Mouse (Mus musculus) forebrain, embryonic 15.5 days (tissue): ENCODE measurements at regions not wholly inside any gene's neighbourhood (a gene's known extent, or its start where the extent isn't known, plus 50 kb on each side); places are given as distances from the start of the nearest gene placed in this dataset.
"Not testable (repeated sequence)": the region's sequence is repeated elsewhere in the genome, so short reads cannot be mapped to it uniquely, and the experiment has no call there.

Experiments used
- ATAC-seq: fragments of 200-750 bp; cut with Nextera tagmentation; replicated peaks from 2 replicates; pipeline ENCODE4 v1.8.0; 2017; ENCODE audit warnings: mild to moderate bottlenecking, moderate TSS enrichment, moderate library complexity
- H3K27ac ChIP-seq: fragments of 300-500 bp; sonication (generic); replicated peaks from 2 replicates; pipeline ENCODE4 v1.5.1; 2015; ENCODE audit warnings: mild to moderate bottlenecking, inconsistent platforms
- H3K27me3 ChIP-seq: fragments of 300-500 bp; sonication (generic); 2 replicates; pipeline ENCODE4 v1.6.1; 2015; ENCODE audit warnings: inconsistent platforms
- H3K36me3 ChIP-seq: fragments of 300-500 bp; sonication (generic); 2 replicates; pipeline ENCODE4 v1.6.1; 2015; ENCODE audit warnings: mild to moderate bottlenecking, inconsistent platforms
- H3K4me1 ChIP-seq: fragments of 300-500 bp; sonication (generic); 2 replicates; pipeline ENCODE4 v1.6.1; 2015; ENCODE audit warnings: inconsistent platforms
- H3K4me2 ChIP-seq: fragments of 300-500 bp; sonication (generic); replicated peaks from 2 replicates; pipeline ENCODE4 v1.6.1; 2015; ENCODE audit warnings: mild to moderate bottlenecking, inconsistent platforms
- H3K4me3 ChIP-seq: fragments of 300-500 bp; sonication (generic); 2 replicates; pipeline ENCODE4 v1.5.1; 2015; ENCODE audit warnings: mild to moderate bottlenecking, inconsistent platforms
- H3K9ac ChIP-seq: fragments of 300-500 bp; sonication (generic); replicated peaks from 2 replicates; pipeline ENCODE4 v1.6.1; 2015; ENCODE audit warnings: mild to moderate bottlenecking, inconsistent platforms
- H3K9me3 ChIP-seq: fragments of 300-500 bp; sonication (generic); 2 replicates; pipeline ENCODE4 v1.6.1; 2016; ENCODE audit warnings: inconsistent platforms
- WGBS: fragments of 180-500 bp; shearing (Covaris S2); methylation state at CpG from one replicate; pipeline ENCODE4 v1.1.7; 2015; ENCODE audit warnings: mixed read lengths; 5-methylcytosine and 5-hydroxymethylcytosine counted together

DNA sequence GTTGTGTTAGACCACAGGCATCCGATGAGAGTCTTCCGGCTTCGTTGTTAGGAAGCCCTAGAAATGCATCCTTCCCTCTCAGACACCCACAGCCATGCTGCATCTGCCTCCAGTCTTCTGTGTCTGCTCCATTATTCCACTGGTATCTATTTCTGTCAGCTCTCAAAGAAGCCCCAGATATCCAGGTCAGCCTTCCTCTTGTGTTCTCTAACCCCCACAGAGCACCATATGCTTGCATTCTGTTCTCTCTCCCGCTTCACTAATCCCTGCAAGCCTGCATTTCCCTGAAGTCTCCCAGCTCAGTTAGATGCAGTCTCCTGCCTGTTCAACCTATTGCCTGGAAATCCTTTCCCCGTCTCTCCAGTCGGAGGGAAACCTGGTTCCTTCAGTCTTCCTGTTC, 53.6 kb upstream of the Wdfy3 start:
- WGBS = 62% methylated on average over 6 of the region's 6 CpGs
- Histone ChIP-seq H3K9me3 (no peaks in the 10 kb centered on the region), H3K36me3 (no peaks in the 10 kb centered on the region), H3K4me1 (no peaks in the 10 kb centered on the region), H3K4me3 (no peak overlapping the region), H3K9ac (no peak overlapping the region), H3K27ac (no peak overlapping the region), H3K4me2 (no peak overlapping the region), H3K27me3 (no peaks in the 10 kb centered on the region)
- ATAC-seq = no peak

DNA sequence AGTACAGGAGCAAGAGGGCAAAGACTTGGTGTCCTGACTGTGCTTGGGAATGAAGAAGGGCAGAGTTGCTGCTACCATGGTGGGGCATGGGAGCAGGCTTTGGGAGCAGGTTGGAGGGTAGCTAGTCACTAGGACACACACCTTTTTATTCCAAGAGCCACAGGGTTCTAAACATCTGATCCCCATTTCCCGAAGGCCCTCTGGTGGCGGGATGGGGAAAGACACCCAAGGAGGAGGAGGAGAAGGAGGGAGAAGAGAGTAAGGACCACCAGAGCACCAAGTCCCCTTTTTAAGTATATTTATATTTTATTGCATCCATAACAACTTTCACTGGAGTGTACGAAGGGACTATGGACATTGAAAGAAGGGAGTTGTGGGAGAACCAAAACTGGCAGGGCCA, 57.0 kb upstream of the Wdfy3 start:
- Histone ChIP-seq H3K36me3 (no peaks in the 10 kb centered on the region), H3K4me3 (no peak overlapping the region), H3K9ac (no peak overlapping the region), H3K4me2 (no peak overlapping the region), H3K4me1 (no peaks in the 10 kb centered on the region), H3K27ac (no peak overlapping the region), H3K9me3 (no peaks in the 10 kb centered on the region), H3K27me3 (no peaks in the 10 kb centered on the region)
- 17% methylated on average over 3 of the region's 3 CpGs for WGBS
- ATAC-seq = no peak

DNA sequence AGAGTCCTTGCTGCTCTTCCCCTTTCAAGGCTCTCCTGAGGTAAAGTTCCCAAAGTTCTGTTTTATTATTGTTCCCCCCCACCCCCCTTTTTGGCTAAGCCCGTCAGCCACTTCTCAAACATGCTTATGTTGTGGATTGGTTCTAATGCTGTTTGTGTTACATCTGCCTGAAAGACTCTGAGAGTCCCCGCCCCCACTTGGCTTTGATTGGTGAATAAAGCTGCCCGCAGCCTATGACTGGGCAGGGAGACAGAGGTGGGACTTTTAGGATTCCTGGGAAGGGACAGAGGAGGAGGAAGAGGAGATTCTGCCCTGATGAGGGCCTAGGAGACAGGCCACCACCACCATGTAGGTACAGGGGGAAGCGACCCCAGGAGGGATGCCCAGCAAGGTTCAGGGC, 78.3 kb upstream of the Wdfy3 start:
- Histone ChIP-seq H3K9ac (no peak overlapping the region), H3K4me3 (no peak overlapping the region), H3K4me1 (no peaks in the 10 kb centered on the region), H3K27ac (no peak overlapping the region), H3K4me2 (no peak overlapping the region), H3K27me3 (no peaks in the 10 kb centered on the region), H3K36me3 (no peaks in the 10 kb centered on the region), H3K9me3 (no peaks in the 10 kb centered on the region)
- 84% methylated on average over 4 of the region's 4 CpGs for WGBS
- no peak for ATAC-seq

DNA sequence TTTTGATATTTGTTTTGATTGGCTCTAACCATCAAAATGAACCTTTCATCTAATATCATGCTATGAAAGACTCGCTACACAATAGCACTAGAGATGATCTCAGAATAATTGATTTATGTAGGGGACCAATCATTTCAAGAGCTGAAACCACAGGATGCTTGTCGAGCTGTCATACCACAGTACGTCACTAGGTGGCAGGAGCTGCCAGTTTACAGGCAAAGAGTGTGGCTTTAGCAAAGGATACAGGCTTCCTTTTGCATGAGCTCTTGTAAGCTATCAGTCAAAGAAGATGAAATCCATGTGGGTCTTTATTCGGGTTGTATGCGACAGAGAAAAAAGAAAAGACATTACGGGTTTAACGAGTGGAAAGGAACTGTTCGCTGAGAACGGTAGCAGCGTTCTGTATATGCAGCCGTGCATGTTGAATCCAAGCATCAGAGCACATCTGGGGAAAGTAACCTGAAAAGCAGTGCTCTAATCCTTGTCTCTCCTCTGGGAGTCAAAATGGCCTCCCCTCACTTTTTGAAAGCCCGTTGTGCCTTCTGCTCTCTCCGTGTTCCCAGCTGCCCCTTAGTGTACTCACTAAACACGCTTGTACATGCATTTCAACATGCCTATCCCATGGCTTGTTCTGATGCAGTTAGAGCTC, 79.9 kb upstream of the Wdfy3 start:
- Histone ChIP-seq H3K27ac (no peak overlapping the region), H3K36me3 (no peaks in the 10 kb centered on the region)
- ATAC-seq = peak; percentile 77

DNA sequence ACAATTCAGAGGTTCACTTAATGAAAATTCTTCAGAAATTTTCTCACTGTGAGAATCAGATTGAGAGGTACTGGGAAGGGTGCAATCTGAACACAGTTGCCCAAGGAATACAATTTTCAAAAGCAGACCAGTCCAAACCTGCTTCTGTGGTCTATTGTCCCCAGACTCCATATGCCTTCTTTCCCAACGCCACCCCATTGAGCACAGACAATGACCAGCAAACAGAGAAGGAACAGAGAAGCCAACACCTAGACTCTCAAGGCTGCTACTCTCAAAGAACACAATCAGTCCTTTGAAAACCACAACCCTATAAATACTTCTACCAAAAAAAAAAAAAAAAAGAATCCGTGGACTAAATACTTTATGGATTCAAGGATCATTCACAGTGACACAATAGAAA, 89.9 kb upstream of the Wdfy3 start:
- Histone ChIP-seq H3K4me3 (no peak overlapping the region), H3K9me3 (no peaks in the 10 kb centered on the region), H3K27me3 (no peaks in the 10 kb centered on the region), H3K9ac (no peak overlapping the region), H3K4me2 (no peak overlapping the region), H3K36me3 (no peaks in the 10 kb centered on the region), H3K27ac (no peak overlapping the region), H3K4me1 (no peaks in the 10 kb centered on the region)
- 31% methylated on average over 2 of the region's 2 CpGs for WGBS
- ATAC-seq = no peak

More for the DNA sequence above, 79.9 kb upstream of the Wdfy3 start:
- no peaks in the 10 kb centered on the region for H3K9me3 ChIP-seq
- no peak overlapping the region for H3K9ac ChIP-seq
- H3K4me2 ChIP-seq = no peak overlapping the region
- H3K27me3 ChIP-seq = no peaks in the 10 kb centered on the region
- H3K4me3 ChIP-seq = no peak overlapping the region
- no peaks in the 10 kb centered on the region for H3K4me1 ChIP-seq
- 42% methylated on average over 14 of the region's 14 CpGs for WGBS

DNA sequence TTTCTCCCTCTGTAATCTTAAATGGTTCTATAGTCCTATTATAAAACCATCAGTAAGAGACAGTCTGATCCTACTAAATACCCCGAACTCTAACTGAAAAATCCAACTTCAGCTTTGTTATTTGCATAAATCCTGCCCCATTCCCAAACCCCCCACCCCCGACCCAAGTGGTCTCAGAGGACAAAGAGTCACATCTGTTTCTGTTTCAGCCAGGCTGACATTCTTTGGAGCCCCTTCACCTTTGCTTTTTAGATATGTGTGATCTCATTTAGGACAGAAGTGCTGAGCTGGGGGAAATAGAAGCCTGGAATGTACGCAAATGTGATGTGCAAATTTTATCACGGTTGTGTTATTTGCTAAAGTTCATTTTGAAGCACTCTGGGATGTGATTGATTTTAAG, 98.3 kb upstream of the Wdfy3 start:
- ATAC-seq = no peak
- H3K9me3 ChIP-seq = no peaks in the 10 kb centered on the region
- H3K27me3 ChIP-seq = no peaks in the 10 kb centered on the region
- H3K27ac ChIP-seq = no peak overlapping the region
- H3K4me1 ChIP-seq = 0 out of 2 replicates have a peak, but pooled peaks cover 4% of the 10 kb centered on the region
- H3K4me2 ChIP-seq = no peak overlapping the region
- no peak overlapping the region for H3K9ac ChIP-seq
- H3K36me3 ChIP-seq = no peaks in the 10 kb centered on the region
- H3K4me3 ChIP-seq = no peak overlapping the region
- WGBS = 52% methylated on average over 4 of the region's 4 CpGs

DNA sequence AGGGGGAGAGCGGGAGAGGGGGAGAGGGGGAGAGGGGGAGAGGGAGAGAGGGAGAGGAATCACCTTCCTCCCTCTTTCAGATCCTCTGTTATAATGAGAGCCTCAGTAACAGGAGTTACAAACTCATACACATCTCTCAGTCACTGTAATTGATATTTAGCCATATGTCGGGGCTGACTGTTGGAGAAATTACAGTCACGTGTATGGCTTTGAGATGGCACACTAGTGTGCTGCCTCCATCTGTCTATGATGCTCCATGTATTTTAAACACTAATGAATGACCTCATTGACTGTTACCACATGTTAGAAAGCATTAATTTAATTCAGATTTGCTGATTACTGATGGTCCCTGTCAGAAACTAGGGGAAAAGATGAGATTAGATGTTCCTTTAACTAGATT, 102.1 kb upstream of the Wdfy3 start:
- H3K9ac ChIP-seq = no peak overlapping the region
- WGBS = 70% methylated on average over 2 of the region's 3 CpGs
- H3K27ac ChIP-seq = peak overlapping the region; percentile 33; the same call in 1 of the 2 replicates
- 0 out of 2 replicates have a peak, but pooled peaks cover 4% of the 10 kb centered on the region for H3K4me1 ChIP-seq
- H3K9me3 ChIP-seq = no peaks in the 10 kb centered on the region
- H3K36me3 ChIP-seq = no peaks in the 10 kb centered on the region
- no peak overlapping the region for H3K4me3 ChIP-seq
- H3K4me2 ChIP-seq = no peak overlapping the region
- ATAC-seq = peak; percentile 92
- no peaks in the 10 kb centered on the region for H3K27me3 ChIP-seq

DNA sequence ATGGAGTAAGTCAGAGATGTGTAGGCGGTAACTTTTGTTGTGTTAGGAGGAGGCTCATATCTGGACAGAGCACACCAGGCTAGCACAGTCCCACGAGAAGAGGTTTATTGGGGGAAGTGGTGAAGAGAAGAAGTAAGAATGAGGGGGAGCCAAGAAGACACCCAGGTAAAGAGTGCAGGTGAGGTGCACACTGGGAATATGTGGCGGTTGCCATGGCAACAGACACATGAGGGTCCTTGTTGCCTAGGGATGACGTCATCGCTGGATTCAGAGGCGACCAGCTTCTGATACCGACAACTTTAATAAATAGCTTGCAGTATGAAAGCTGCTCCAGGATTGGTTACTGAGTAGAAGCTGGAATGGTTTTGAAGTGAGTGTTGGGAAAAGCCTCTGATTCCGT, 110.5 kb upstream of the Wdfy3 start:
- H3K9me3 ChIP-seq = no peaks in the 10 kb centered on the region
- no peak overlapping the region for H3K27ac ChIP-seq
- no peak overlapping the region for H3K4me2 ChIP-seq
- H3K9ac ChIP-seq = no peak overlapping the region
- ATAC-seq = peak; percentile 51; the same call in 1 of the 2 replicates
- H3K27me3 ChIP-seq = no peaks in the 10 kb centered on the region
- H3K4me3 ChIP-seq = no peak overlapping the region
- H3K36me3 ChIP-seq = no peaks in the 10 kb centered on the region
- no peaks in the 10 kb centered on the region for H3K4me1 ChIP-seq
- 74% methylated on average over 8 of the region's 8 CpGs for WGBS

DNA sequence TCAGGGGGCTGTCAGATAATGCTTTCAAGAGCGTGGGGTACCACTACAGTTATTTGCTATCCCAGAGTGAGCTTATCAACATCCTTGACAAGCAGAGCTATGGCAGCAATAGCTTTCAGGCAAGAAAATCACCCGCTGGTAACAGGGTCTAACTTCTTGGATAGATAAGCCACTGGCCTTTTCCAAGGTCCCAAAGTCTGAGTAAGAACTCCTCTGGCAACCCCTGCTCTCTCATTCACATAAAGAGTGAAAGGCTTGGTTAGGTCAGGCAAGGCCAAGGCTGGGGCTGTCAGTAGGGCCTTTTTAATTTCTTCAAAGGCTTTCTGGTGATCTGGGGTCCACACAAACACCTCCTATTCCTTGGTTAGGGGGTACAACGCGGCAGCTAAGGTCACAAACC, 119.2 kb upstream of the Wdfy3 start:
- ATAC-seq, H3K36me3 ChIP-seq, H3K4me1 ChIP-seq, H3K4me2 ChIP-seq, H3K9ac ChIP-seq, H3K27ac ChIP-seq, H3K27me3 ChIP-seq, H3K9me3 ChIP-seq, H3K4me3 ChIP-seq: not testable (repeated sequence)
- WGBS = 89% methylated on average over 4 of the region's 4 CpGs

DNA sequence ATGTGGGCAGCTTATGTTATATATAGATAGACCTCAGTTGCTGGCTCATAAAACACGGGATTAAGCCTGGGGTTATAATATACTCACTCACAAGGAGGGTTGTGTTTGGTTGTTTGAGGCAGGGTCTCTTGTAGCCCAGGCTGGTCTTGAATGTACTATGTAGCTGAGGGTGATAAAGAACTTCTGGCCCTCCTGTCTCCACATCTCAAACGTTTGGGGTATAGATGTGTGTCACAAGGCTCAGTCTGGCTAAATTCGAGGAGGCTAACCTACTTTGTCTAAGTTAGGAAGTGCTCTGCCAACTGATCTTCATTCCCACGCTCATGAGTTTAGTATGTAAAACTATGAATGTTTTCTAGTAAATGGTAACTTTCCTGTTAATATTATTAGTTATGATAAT, 136.7 kb upstream of the Wdfy3 start:
- H3K4me2 ChIP-seq = no peak overlapping the region

DNA sequence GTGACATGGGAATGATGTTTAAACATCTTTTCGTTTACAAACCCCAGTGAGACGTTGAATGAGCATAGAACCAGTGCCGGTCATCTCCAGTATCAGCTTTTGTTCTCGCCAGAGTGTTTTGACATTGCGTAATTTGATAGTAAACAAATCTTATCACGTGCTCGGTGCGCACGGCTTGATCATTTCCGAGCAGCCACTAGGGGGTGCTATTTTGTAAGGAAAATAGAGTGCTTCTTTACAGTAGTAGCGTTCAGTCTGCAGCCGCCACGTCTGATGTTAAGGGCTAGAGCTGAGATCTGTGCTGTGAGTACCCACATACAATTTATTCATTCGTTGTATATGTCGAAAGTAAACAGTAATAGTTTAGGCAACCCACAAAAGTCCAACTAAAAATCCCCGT, 137.2 kb upstream of the Wdfy3 start:
- Histone ChIP-seq H3K9me3 (no peaks in the 10 kb centered on the region), H3K4me2 (peak overlapping the region; percentile 33), H3K9ac (no peak overlapping the region), H3K27me3 (no peaks in the 10 kb centered on the region), H3K4me3 (no peak overlapping the region), H3K27ac (no peak overlapping the region), H3K4me1 (no peaks in the 10 kb centered on the region), H3K36me3 (no peaks in the 10 kb centered on the region)
- WGBS = 3% methylated on average over 16 of the region's 16 CpGs
- peak; percentile 95 for ATAC-seq

More for the DNA sequence above, 136.7 kb upstream of the Wdfy3 start:
- WGBS = 50% methylated on average over 4 of the region's 4 CpGs
- Histone ChIP-seq H3K9ac (no peak overlapping the region), H3K27ac (no peak overlapping the region), H3K9me3 (no peaks in the 10 kb centered on the region), H3K4me3 (no peak overlapping the region), H3K4me1 (no peaks in the 10 kb centered on the region), H3K27me3 (no peaks in the 10 kb centered on the region), H3K36me3 (no peaks in the 10 kb centered on the region)
- no peak for ATAC-seq

DNA sequence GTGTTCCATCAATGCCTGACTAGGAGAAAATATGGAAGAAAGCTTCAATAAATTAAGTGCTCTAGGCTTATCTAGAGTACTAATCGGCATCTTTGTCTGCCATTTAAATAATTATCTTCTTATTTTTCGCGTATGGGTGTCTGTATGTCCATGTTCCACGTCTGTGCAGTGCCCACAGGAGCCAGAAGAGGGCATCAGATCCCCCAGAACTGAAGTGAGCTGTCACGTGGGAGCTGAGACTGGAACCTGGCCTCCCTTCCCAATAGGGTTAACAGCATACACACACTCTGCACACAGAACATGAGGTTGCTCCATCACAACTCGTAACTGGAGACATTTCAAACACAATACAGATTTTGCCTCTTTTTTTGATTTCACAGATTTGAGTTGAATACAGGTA, 143.4 kb upstream of the Wdfy3 start:
- H3K9me3 ChIP-seq = no peaks in the 10 kb centered on the region
- ATAC-seq = no peak
- no peak overlapping the region for H3K27ac ChIP-seq
- no peak overlapping the region for H3K4me3 ChIP-seq
- 66% methylated on average over 6 of the region's 6 CpGs for WGBS
- H3K4me1 ChIP-seq = no peaks in the 10 kb centered on the region
- H3K36me3 ChIP-seq = no peaks in the 10 kb centered on the region
- no peak overlapping the region for H3K9ac ChIP-seq
- no peaks in the 10 kb centered on the region for H3K27me3 ChIP-seq
- H3K4me2 ChIP-seq = no peak overlapping the region

DNA sequence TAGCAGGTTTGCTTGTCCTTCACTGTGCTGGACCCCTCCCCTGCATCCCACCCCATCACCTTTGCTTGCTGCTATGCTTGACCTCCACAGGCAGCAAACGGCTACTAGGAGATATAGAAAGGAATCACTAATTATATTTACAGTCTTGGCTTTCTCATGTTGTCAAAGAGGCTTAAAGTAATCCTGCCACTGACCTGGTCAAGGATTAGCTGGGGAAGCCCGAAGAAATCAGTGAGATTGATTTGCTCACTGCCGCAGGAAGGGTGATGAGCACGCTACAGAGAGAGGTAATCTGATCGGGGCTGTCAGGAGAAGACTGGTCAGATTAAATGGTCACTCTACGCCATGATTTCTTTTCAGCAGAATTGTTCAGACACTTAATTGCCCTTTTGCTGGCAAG, 157.4 kb upstream of the Wdfy3 start:
- Histone ChIP-seq H3K9me3 (no peaks in the 10 kb centered on the region), H3K9ac (no peak overlapping the region), H3K4me2 (no peak overlapping the region), H3K27ac (no peak overlapping the region), H3K4me3 (no peak overlapping the region), H3K4me1 (no peaks in the 10 kb centered on the region), H3K36me3 (no peaks in the 10 kb centered on the region), H3K27me3 (no peaks in the 10 kb centered on the region)
- no peak for ATAC-seq
- WGBS = 43% methylated on average over 6 of the region's 6 CpGs
